Mouse (Mus musculus) liver, adult 2 months (tissue): Measurements from ENCODE around the gene Olfr609.
"Not testable (repeated sequence)": the region's sequence is repeated elsewhere in the genome, so short reads cannot be mapped to it uniquely, and the experiment has no call there.

Experiments used
- CTCF ChIP-seq: fragments of 200-500 bp; IDR thresholded peaks from 2 replicates; pipeline ENCODE4 v1.5.1; 2011; ENCODE audit warnings: low read depth, low read length, control low read depth
- POLR2A ChIP-seq: fragments of 200-500 bp; IDR thresholded peaks from 2 replicates; pipeline ENCODE4 v1.6.1; 2011; ENCODE audit warnings: low read length, control low read depth; ENCODE audit not compliant: insufficient read depth; ENCODE audit errors: extremely low read depth

DNA sequence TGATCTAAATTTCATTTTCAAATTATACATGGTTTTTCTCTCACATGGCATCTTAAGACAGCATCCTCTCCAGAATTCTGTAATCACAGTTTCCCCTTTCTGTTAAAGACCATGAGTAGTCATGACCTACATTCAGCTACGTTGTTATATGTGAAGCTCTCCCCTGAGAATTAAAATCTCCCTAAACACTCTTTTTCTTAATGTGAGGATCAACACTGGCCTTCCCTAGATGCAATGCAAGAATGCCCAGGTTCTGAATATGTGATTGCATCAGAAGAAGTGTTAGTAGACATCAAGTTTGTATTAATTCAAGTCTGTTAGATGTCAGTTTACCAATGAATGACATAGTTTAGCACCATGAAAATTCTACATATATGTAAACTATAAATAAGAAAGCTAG is 22.9 kb upstream of the Olfr609 start, which contains the start of gene Olfr611:
- TF ChIP-seq POLR2A, CTCF: not testable (repeated sequence)
